Mouse (Mus musculus) ES-Bruce4 (cell line): ENCODE results near the gene A030014E15Rik.

Experiments
- CTCF ChIP-seq: IDR thresholded peaks from one replicate; pipeline ENCODE4 v1.8.1; 2011; ENCODE audit warnings: low read depth, low read length
- POLR2A ChIP-seq: IDR thresholded peaks from one replicate; pipeline ENCODE4 v1.8.1; 2011; ENCODE audit warnings: low read length; ENCODE audit not compliant: insufficient read depth

DNA sequence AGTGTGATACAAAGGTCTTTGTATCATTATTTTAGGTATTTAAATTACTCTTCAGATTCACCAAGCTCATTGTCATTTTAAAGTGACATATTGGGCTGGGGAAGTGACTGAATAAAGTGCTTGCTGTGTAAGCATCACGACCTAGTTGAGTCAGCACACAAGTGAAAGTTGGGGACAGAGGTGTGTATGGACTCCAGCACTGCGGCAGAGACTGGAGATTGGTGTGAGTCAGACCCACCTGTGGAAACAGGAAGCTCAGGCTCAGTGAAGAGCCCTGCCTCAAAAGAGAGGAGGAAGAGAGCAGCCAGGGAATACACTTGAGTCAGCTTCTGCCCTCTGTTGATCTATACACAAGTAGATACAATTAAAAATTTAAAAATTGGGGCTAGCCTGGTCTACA, 45.5 kb upstream of the A030014E15Rik start:
- TF ChIP-seq CTCF: no peak
- TF ChIP-seq POLR2A: no peak
